Mouse (Mus musculus): ENCODE measurements around the gene Atp13a2. TPM values are rescaled to one million over a fixed set of nuclear protein-coding genes. Genes with fewer than 3 reads are reported as not detected.

The Atp13a2 gene
- total and polyA plus RNA-seq, 3 experiments = 29.0 to 65.4 TPM; not detected in 1

- Histone ChIP-seq H3K4me3 (ENCODE audit: control insufficient read depth in 1 of 2, insufficient read depth in 1 of 2, low read depth in 2 of 2, low read length in 2 of 2) (no peak overlapping the region), H3K79me2 (ENCODE audit: control insufficient read depth, insufficient read depth, low read length, poor library complexity) (peaks cover 19% of the 10 kb centered on the region), H3K27ac (ENCODE audit: control insufficient read depth, low read depth, low read length) (no peak overlapping the region)
Measured at GRCm38 (mm10) chr4:140964620-140965019, 22.1 kb upstream of the Atp13a2 start.

GRCm38 (mm10) chr4:140967386-140968159 is 19.1 kb upstream of the Atp13a2 start:
- H3K79me2 ChIP-seq (ENCODE audit: control insufficient read depth, insufficient read depth, low read length, poor library complexity) = peaks cover 7% of the 10 kb centered on the region
- H3K27me3 ChIP-seq (ENCODE audit: control insufficient read depth in 1 of 2, insufficient read depth in 2 of 2, low read length in 2 of 2) = no peaks in the 10 kb centered on the region
- H3K36me3 ChIP-seq (ENCODE audit: control insufficient read depth in 1 of 2, insufficient read depth in 2 of 2, low read length in 2 of 2) = peaks cover 2 to 15% of the 10 kb centered on the region in 2 experiments; a peak in 3 of 4 replicates
- H3K4me3 ChIP-seq (ENCODE audit: control insufficient read depth in 1 of 2, insufficient read depth in 1 of 2, low read depth in 2 of 2, low read length in 2 of 2) = no peak overlapping the region
- H3K9ac ChIP-seq (ENCODE audit: control insufficient read depth, low read depth, low read length, poor library complexity, severe bottlenecking) = no peak overlapping the region
- H3K27ac ChIP-seq (ENCODE audit: control insufficient read depth, low read depth, low read length) = no peak overlapping the region
- no peaks in the 10 kb centered on the region for H3K9me3 ChIP-seq (replicated peaks; ENCODE audit: insufficient read depth, low read length)
- TF ChIP-seq SIN3A (IDR thresholded peaks at IDR 0.05; ENCODE audit: low read length) (no peak), CHD2 (IDR thresholded peaks at IDR 0.05; ENCODE audit: low read length) (no peak), TAL1 (IDR thresholded peaks at IDR 0.05; ENCODE audit: low read length) (no peak), EP300 (IDR thresholded peaks at IDR 0.05; ENCODE audit: low read depth in 1 of 2, low read length in 2 of 2) (no peak), BHLHE40 (IDR thresholded peaks at IDR 0.05; ENCODE audit: borderline replicate concordance, low read depth, low read length) (no peak), GATA1 (IDR thresholded peaks at IDR 0.05; ENCODE audit: low read depth, low read length) (no peak), MAFK (IDR thresholded peaks at IDR 0.05; ENCODE audit: borderline replicate concordance, low read depth, low read length) (no peak), ELF1 (IDR thresholded peaks at IDR 0.05; ENCODE audit: low read depth, low read length) (no peak), MYC (IDR thresholded peaks at IDR 0.05; ENCODE audit: low read depth, low read length) (no peak), MAX (IDR thresholded peaks at IDR 0.05; ENCODE audit: low read length) (no peak)
- no peak for DNase-seq (ENCODE audit: low read depth, low spot score)
- peaks cover 7 to 14% of the 10 kb centered on the region in 2 experiments for H3K4me1 ChIP-seq (ENCODE audit: control insufficient read depth in 1 of 2, insufficient read depth in 2 of 2, low read length in 2 of 2)

More at GRCm38 (mm10) chr4:140964620-140965019, 22.1 kb upstream of the Atp13a2 start:
- TF ChIP-seq SMC3 (IDR thresholded peaks at IDR 0.05; ENCODE audit: low read depth, low read length) = peak; percentile 71
- TF ChIP-seq MYC (IDR thresholded peaks at IDR 0.05; ENCODE audit: low read depth, low read length) = peak; percentile 46; the same call in 1 of the 2 replicates
- TF ChIP-seq POLR2A (IDR thresholded peaks at IDR 0.05; ENCODE audit: control insufficient read depth in 1 of 2, insufficient read depth in 1 of 2, low read depth in 1 of 2, low read length in 2 of 2, poor library complexity in 1 of 2) = peak in 1 of 2 experiments; percentile 25; a peak in 1 of 4 replicates
- no peak for TF ChIP-seq CHD2 (IDR thresholded peaks at IDR 0.05; ENCODE audit: low read length)
- TF ChIP-seq KAT2A (conservative IDR thresholded peaks at IDR 0.05; ENCODE audit: low read depth, low read length) = no peak
- peak; percentile 21; the same call in 1 of the 2 replicates for TF ChIP-seq ZC3H11A (IDR thresholded peaks at IDR 0.05; ENCODE audit: low read depth, low read length)
- no peak for TF ChIP-seq MAZ (IDR thresholded peaks at IDR 0.05; ENCODE audit: low read depth, low read length)
- no peak for TF ChIP-seq MEF2A (IDR thresholded peaks at IDR 0.05; ENCODE audit: extremely low read depth, insufficient replicate concordance, low read depth, low read length, poor library complexity, severe bottlenecking)
- no peak for TF ChIP-seq GATA1 (IDR thresholded peaks at IDR 0.05; ENCODE audit: low read depth, low read length)
- TF ChIP-seq TBP (IDR thresholded peaks at IDR 0.05; ENCODE audit: low read depth, low read length) = no peak
- no peak for TF ChIP-seq RCOR1 (IDR thresholded peaks at IDR 0.05; ENCODE audit: low read depth, low read length)
- TF ChIP-seq RAD21 (IDR thresholded peaks at IDR 0.05; ENCODE audit: low read depth, low read length) = peak; percentile 42
- TF ChIP-seq CTCF (IDR thresholded peaks at IDR 0.05 in 2 of 3, conservative IDR thresholded peaks at IDR 0.05 in 1 of 3; ENCODE audit: control insufficient read depth in 1 of 3, insufficient read depth in 1 of 3, low read depth in 2 of 3, low read length in 3 of 3, poor library complexity in 1 of 3, severe bottlenecking in 1 of 3) = peak; percentile 62 to 96 (median 70)
- TF ChIP-seq MXI1 (IDR thresholded peaks at IDR 0.05; ENCODE audit: low read depth, low read length) = no peak
- Histone ChIP-seq H3K27me3 (ENCODE audit: control insufficient read depth in 1 of 2, insufficient read depth in 2 of 2, low read length in 2 of 2) (no peaks in the 10 kb centered on the region), H3K36me3 (ENCODE audit: control insufficient read depth in 1 of 2, insufficient read depth in 2 of 2, low read length in 2 of 2) (peaks cover 0 to 15% of the 10 kb centered on the region in 2 experiments; a peak in 2 of 4 replicates), H3K4me1 (ENCODE audit: control insufficient read depth in 1 of 2, insufficient read depth in 2 of 2, low read length in 2 of 2) (peaks cover 7 to 22% of the 10 kb centered on the region in 2 experiments), H3K9me3 (replicated peaks; ENCODE audit: insufficient read depth, low read length) (no peaks in the 10 kb centered on the region), H3K9ac (ENCODE audit: control insufficient read depth, low read depth, low read length, poor library complexity, severe bottlenecking) (no peak overlapping the region)
- peak; percentile 77 for DNase-seq (ENCODE audit: low read depth, low spot score)

Measured in MEL (cell line).